Mouse (Mus musculus): ENCODE data around the gene Tbc1d22b. TPM values are rescaled to one million over a fixed set of nuclear protein-coding genes. Genes with fewer than 3 reads are reported as not detected.

Tbc1d22b gene
- 8.7 and 11.7 TPM in 2 replicates for polyA plus RNA-seq (2015; fragmentation: Nextera tagmentation; extraction: Ambion mirVana)

GRCm38 (mm10) chr17:29549543-29550428 lies at the start of gene Tbc1d22b, which contains the start of gene Gm17657:
TSS of gene Tbc1d22b (plus strand) at chr17:29549785.
TSS of gene Gm17657 (minus strand) at chr17:29549638.

GRCm38 (mm10) chr17:29552162-29552732 lies 2.7 kb downstream of the Tbc1d22b start, which contains the start of gene Tmem217:
TSS of gene Tmem217 (minus strand) at chr17:29552385.

GRCm38 (mm10) chr17:29614115-29615023 lies 64.8 kb downstream of the Tbc1d22b start, which contains the start of the genes Rnf8 and Gm28043:
TSS of gene Rnf8 (plus strand) at chr17:29614790.
TSS of gene Gm28043 (plus strand) at chr17:29614876.

Small RNA genes lying within 50 kb of the gene (microRNA-seq; reads per million reads assigned to microRNA genes)
- gene Mir7667 (ENCODE audit: borderline replicate concordance, insufficient number of aligned reads) = not detected

Other genes with a start within 250 kb of the Tbc1d22b start
- 21.3 and 23.0 TPM in 2 replicates for gene Pi16, start 232.1 kb upstream of the Tbc1d22b start, polyA plus RNA-seq (2015; fragmentation: Nextera tagmentation; extraction: Ambion mirVana)
- 224 and 250 TPM in 2 replicates for gene Mtch1, start 201.9 kb upstream of the Tbc1d22b start, polyA plus RNA-seq (2015; fragmentation: Nextera tagmentation; extraction: Ambion mirVana)
- gene Fgd2, start 188.9 kb upstream of the Tbc1d22b start, polyA plus RNA-seq (2015; fragmentation: Nextera tagmentation; extraction: Ambion mirVana) = 3.0 and 6.9 TPM in 2 replicates
- 10.4 and 18.6 TPM in 2 replicates for gene Pim1, start 59.0 kb upstream of the Tbc1d22b start, polyA plus RNA-seq (2015; fragmentation: Nextera tagmentation; extraction: Ambion mirVana)
- gene Gm17657, start 147 bp upstream of the Tbc1d22b start, polyA plus RNA-seq (2015; fragmentation: Nextera tagmentation; extraction: Ambion mirVana) = not detected in 2 replicates
- gene Tmem217, start 2.6 kb downstream of the Tbc1d22b start, polyA plus RNA-seq (2015; fragmentation: Nextera tagmentation; extraction: Ambion mirVana) = 0.28 and 1.4 TPM in 2 replicates
- 52.0 and 84.2 TPM in 2 replicates for gene Rnf8, start 65.0 kb downstream of the Tbc1d22b start, polyA plus RNA-seq (2015; fragmentation: Nextera tagmentation; extraction: Ambion mirVana)
- gene Gm28043, start 65.1 kb downstream of the Tbc1d22b start, polyA plus RNA-seq (2015; fragmentation: Nextera tagmentation; extraction: Ambion mirVana) = 1.6 and 2.0 TPM in 2 replicates
- gene Cmtr1, start 110.8 kb downstream of the Tbc1d22b start, polyA plus RNA-seq (2015; fragmentation: Nextera tagmentation; extraction: Ambion mirVana) = 91.1 and 117 TPM in 2 replicates
- 16.2 and 22.3 TPM in 2 replicates for gene Ccdc167, start 167.3 kb downstream of the Tbc1d22b start, polyA plus RNA-seq (2015; fragmentation: Nextera tagmentation; extraction: Ambion mirVana)